ENCODE assay signal across 19 mouse cellular contexts in the genomic region with DNA sequence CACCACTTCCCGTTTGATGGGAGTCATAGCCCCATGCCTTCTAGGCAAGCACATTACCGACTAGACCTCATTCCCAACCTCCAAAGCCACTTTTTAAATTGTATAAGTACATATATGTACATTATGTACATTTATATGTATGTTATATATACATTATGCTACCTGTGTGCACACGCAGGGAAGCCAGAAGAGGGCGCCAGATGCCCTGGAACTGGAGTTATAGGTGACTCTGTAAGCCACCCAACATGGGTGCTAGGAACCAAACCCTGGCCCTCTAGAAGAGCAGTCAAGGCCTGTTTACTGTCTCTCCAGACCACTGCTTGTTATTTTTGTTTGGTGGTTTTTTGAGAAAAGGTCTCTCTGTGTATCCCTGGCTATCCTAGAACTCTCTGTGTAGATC. TPM values are rescaled to one million over a fixed set of nuclear protein-coding genes. Genes with fewer than 3 reads are reported as not detected.
DNase-seq lines count a peak whose midpoint lies in the region; ATAC-seq and TF ChIP-seq lines count a peak whose summit lies in the region.
"Had no signal": no experiment of that assay in that cellular context is flagged by ENCODE, and none has a peak within 500 bp of the region (broad histone marks: within the 10 kb centered on the region; RNA-seq: fewer than 3 reads in every experiment).

No protein-coding gene starts in this region.

- 86% methylated on average over 4 of the region's 4 CpGs for WGBS in kidney, postnatal 0 days
- WGBS in kidney, adult 2 months, result 86% methylated on average over 4 of the region's 4 CpGs
- WGBS in thymus, adult 2 months, result 97% methylated on average over 4 of the region's 4 CpGs

- no peak for TF ChIP-seq POLR2A in kidney, adult 2 months (IDR thresholded peaks at IDR 0.05; ENCODE audit: low read depth, low read length)
- TF ChIP-seq POLR2A in thymus, adult 2 months (IDR thresholded peaks at IDR 0.05; ENCODE audit: control insufficient read depth, extremely low read depth, insufficient read depth, low read length, poor library complexity), result no peak

- H3K36me3 ChIP-seq in kidney, postnatal 0 days (ENCODE audit: insufficient read depth, low read length), result no peaks in the 10 kb centered on the region
- no peaks in the 10 kb centered on the region for H3K36me3 ChIP-seq in kidney, adult 2 months (ENCODE audit: control insufficient read depth, insufficient read depth, low read length)
- no peaks in the 10 kb centered on the region for H3K36me3 ChIP-seq in thymus, adult 2 months (ENCODE audit: control insufficient read depth, insufficient read depth, low read length)

- no peaks in the 10 kb centered on the region for H3K4me1 ChIP-seq in kidney, postnatal 0 days (replicated peaks; ENCODE audit: insufficient read depth, low read length)
- H3K4me1 ChIP-seq in kidney, adult 2 months (ENCODE audit: control insufficient read depth, insufficient read depth, low read length), result no peaks in the 10 kb centered on the region
- H3K4me1 ChIP-seq in thymus, adult 2 months (replicated peaks; ENCODE audit: control insufficient read depth, insufficient read depth, low read length), result no peaks in the 10 kb centered on the region
- H3K4me1 ChIP-seq: forebrain, embryonic 13.5 days had no signal

- H3K4me2 ChIP-seq in kidney, postnatal 0 days (ENCODE audit: low read length), result no peak overlapping the region
- H3K4me2 ChIP-seq: forebrain, embryonic 13.5 days had no signal

- ATAC-seq in kidney, postnatal 0 days (replicated peaks; ENCODE audit: low FRiP score, low read depth), result no peak
- ATAC-seq: forebrain, embryonic 13.5 days had no signal

- 0 out of 2 replicates have a peak, but pooled peaks have one; percentile 11 for TF ChIP-seq CTCF in kidney, postnatal 0 days (IDR thresholded peaks at IDR 0.05; ENCODE audit: low read depth)
- TF ChIP-seq CTCF in kidney, adult 2 months (conservative IDR thresholded peaks at IDR 0.05; ENCODE audit: insufficient read depth, insufficient read length, low read depth, low read length), result no peak
- no peak for TF ChIP-seq CTCF in thymus, adult 2 months (IDR thresholded peaks at IDR 0.05; ENCODE audit: borderline replicate concordance, control insufficient read depth, extremely low read depth, insufficient read depth, low read length, poor library complexity)

- H3K9me3 ChIP-seq in kidney, postnatal 0 days (replicated peaks; ENCODE audit: low read length), result no peaks in the 10 kb centered on the region
- H3K9me3 ChIP-seq: forebrain, embryonic 13.5 days had no signal

- no peak overlapping the region for H3K4me3 ChIP-seq in kidney, postnatal 0 days (replicated peaks; ENCODE audit: low read depth, low read length)
- no peak overlapping the region for H3K4me3 ChIP-seq in kidney, adult 2 months (ENCODE audit: insufficient read depth, low read depth, low read length)
- H3K4me3 ChIP-seq in thymus, adult 2 months (ENCODE audit: control insufficient read depth, insufficient read depth, low read length), result no peak overlapping the region
- H3K4me3 ChIP-seq: forebrain, embryonic 13.5 days had no signal

- H3K9ac ChIP-seq in kidney, postnatal 0 days (ENCODE audit: low read depth, low read length), result no peak overlapping the region
- H3K9ac ChIP-seq: forebrain, embryonic 13.5 days had no signal

- H3K27ac ChIP-seq in kidney, postnatal 0 days, result no peak overlapping the region
- H3K27ac ChIP-seq in kidney, adult 2 months (ENCODE audit: insufficient read depth, low read depth, low read length), result no peak overlapping the region
- no peak overlapping the region for H3K27ac ChIP-seq in thymus, adult 2 months (ENCODE audit: control insufficient read depth, insufficient read depth, low read length)
- H3K27ac ChIP-seq: forebrain, embryonic 13.5 days had no signal

- no peak for DNase-seq in kidney, postnatal 0 days (ENCODE audit: low spot score)
- no peak for DNase-seq in kidney, adult 2 months
- DNase-seq in thymus, adult 2 months, result peak; percentile 23
- DNase-seq in thymus, adult 18-20 months, result no peak
- DNase-seq in ZHBTc4 (ENCODE audit: low read depth, low spot score), result peak; percentile 47
- DNase-seq in cerebellum, adult 9-11 months, result no peak
- no peak for DNase-seq in ovary, postnatal 14 days (ENCODE audit: low spot score)
- DNase-seq: adrenal gland, postnatal 25 days; B cell, adult 2 months; cerebellum, adult 2 months; gastrocnemius, postnatal 36 days; kidney, adult 9 months; kidney, postnatal 36 days; lung, postnatal 4 days; right cerebral cortex, postnatal 25 days had no signal

- H3K27me3 ChIP-seq in kidney, postnatal 0 days (ENCODE audit: insufficient read depth, low read length), result no peaks in the 10 kb centered on the region
- H3K27me3 ChIP-seq in kidney, adult 2 months (replicated peaks; ENCODE audit: control insufficient read depth, insufficient read depth, low read length), result no peaks in the 10 kb centered on the region
- no peaks in the 10 kb centered on the region for H3K27me3 ChIP-seq in thymus, adult 2 months (ENCODE audit: control insufficient read depth, insufficient read depth, low read length)
- H3K27me3 ChIP-seq: forebrain, embryonic 13.5 days had no signal

RNA-seq across cellular contexts. Expression of a gene that starts 14.4 kb away (rescaled TPM):
- polyA plus RNA-seq in kidney, postnatal 0 days (2015; fragmentation: Nextera tagmentation; extraction: Ambion mirVana), result 0.13 TPM in 1 of 2 replicates, not detected in the other
- polyA plus RNA-seq in kidney, adult 2 months (2012; rRNA removed), result 0.27 and 1.4 TPM in 2 replicates
- 0.23 and 0.30 TPM in 2 replicates for polyA plus RNA-seq in thymus, adult 2 months (2012; rRNA removed)
- polyA plus RNA-seq: cerebellum, adult 2 months; forebrain, embryonic 13.5 days; hindbrain, embryonic 11.5 days; midbrain, postnatal 0 days; spleen, adult 2 months had no signal

RNA-seq across cellular contexts. Expression of a gene that starts 16.8 kb away (rescaled TPM):
- polyA plus RNA-seq in kidney, postnatal 0 days (2015; fragmentation: Nextera tagmentation; extraction: Ambion mirVana), result 12.6 and 19.1 TPM in 2 replicates
- 37.9 TPM in 2 replicates for polyA plus RNA-seq in kidney, adult 2 months (2012; rRNA removed)
- 37.1 and 51.0 TPM in 2 replicates for polyA plus RNA-seq in thymus, adult 2 months (2012; rRNA removed)

Comparison
In these comparisons a context has a peak if more than half of its experiments do, and no peak if none do; other contexts are left out.
1. DNase-seq: peak in thymus, adult 2 months (single experiment) and ZHBTc4 (single experiment); none in kidney, postnatal 0 days (single experiment), kidney, adult 2 months (single experiment), thymus, adult 18-20 months (0 of 2), cerebellum, adult 9-11 months (single experiment) and ovary, postnatal 14 days (single experiment).